Mouse (Mus musculus): ENCODE data around the gene Prpf40b.
A peak's percentile ranks its signal among the peaks of the same experiment; 100 is the strongest.

Gene Prpf40b

DNA sequence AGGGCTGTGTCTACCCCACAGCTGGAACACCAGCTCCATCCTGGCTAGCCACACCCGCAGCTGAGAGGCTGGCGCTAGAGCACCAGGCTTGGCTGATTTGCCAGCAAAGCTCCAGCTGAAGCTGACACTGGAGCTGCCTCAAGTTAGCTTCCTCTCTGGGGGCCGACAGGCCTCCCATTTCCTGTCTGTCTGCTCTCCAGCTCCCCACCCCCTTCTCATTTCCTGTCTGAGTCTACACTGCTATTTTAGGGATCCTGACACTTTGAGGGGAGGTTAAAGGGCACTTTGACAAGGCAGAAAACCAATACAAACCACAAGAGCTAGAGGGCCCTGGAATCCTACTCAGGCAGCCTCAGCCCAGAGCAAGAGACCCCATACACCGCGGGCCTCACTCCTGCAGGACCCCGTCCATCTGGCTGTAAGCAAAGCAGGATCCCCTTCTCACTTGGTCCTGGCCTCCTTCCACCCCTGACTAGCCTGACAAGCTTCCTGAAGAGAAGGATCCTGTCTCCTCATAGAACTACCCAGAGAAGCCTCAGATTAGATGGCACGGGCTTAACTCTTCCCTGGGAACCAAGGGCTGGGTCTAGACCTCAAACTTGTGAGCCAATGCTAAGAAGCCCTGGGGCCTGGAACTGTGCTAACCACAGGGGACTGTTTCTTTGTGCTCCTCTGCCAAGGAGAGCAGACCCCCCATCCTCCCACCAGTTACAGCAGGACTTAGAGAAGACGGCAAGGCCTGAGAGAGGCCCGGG, 38.2 kb downstream of the Prpf40b start:
- DNase-seq (ENCODE audit: low read depth, low spot score) = peak; percentile 92

DNA sequence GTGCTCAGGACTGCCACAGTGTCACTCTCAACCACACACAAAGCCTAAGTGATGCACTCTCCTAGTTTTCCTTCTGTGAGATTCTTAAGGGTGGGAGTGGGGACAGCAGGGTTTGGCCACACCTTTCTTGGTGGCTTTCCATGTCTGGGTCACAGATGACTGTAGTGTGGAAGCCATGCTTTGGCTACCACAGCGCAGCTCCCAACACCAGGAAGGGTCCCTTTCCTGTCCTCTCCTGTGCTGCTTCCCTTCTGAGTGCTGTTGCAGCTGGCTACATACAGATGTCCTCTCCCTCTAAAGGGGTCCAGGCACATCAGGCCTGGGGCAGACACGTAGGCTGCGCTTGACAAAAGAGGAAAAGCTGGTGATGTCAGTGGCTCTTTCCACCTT, 38.8 kb downstream of the Prpf40b start:
- no peak for DNase-seq (ENCODE audit: low read depth, low spot score)

- DNase-seq (ENCODE audit: low read depth, low spot score) = no peak
Observed at GRCm38 (mm10) chr15:99334500-99334899, 39.6 kb downstream of the Prpf40b start.

- DNase-seq (ENCODE audit: low read depth, low spot score) = no peak
Observed at GRCm38 (mm10) chr15:99335801-99336320, 41.0 kb downstream of the Prpf40b start.

DNA sequence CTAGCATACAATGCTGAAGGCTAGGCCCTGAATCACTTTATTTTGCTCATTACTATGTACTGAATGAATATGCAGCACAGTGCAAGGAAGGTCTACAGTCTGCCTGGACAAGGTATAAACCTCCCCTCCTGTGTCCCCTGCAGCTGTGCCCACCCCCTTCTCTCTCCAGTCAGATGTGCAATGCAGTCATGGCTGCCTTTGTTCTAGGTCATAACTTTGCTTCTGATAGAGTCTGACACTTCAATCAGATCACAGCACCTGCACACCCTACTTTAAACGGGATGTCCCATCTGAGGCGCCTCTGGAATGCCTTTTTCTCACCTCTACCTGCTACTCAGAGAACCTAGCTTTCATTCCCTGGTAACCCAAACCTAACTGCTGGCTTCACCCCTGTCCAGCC, 44.0 kb downstream of the Prpf40b start:
- no peak for DNase-seq (ENCODE audit: low read depth, low spot score)

- no peak for DNase-seq (ENCODE audit: low read depth, low spot score)
Observed at GRCm38 (mm10) chr15:99339669-99340068, 44.8 kb downstream of the Prpf40b start.

GRCm38 (mm10) chr15:99341102-99341501, 46.2 kb downstream of the Prpf40b start:
- no peak for DNase-seq (ENCODE audit: low read depth, low spot score)

DNA sequence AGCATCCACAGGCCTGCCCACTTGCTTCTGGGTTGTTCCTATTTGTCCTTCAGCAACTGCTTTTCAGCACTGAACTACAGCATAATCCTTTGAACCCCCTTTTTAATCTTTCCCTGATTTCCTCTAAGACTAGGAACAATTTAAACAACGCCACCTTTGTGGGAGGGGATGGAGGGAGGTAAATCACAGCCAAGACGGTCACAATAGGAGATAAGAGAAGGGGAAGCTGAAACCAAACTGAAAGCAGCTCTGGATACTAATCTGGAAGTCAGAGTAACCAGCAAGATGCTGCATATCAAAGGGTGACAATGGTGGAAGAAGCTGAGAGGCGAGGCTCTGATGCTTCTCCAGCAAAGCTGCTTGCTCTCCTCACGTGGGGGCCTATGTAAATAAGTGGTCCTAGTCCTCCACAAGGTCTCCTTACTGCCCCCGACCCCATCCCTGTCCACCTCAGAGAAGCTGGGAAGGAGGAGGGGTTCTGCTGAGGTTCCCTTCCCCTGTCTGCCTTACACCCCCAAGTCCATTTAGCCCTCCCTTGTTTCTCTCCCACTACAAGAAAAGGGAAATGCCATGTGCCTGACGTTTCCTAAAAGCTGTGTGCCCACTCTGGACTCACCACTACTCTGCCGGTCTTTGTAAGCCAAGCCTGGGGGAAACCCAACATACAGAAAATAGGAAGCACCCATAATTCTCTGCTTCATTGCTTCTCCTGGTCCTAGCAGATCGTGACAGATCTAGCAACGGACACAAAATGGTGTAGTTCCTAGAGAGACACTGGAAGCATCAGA, 47.5 kb downstream of the Prpf40b start:
- no peak for DNase-seq (ENCODE audit: low read depth, low spot score)

GRCm38 (mm10) chr15:99343414-99344147, 48.7 kb downstream of the Prpf40b start:
- DNase-seq (ENCODE audit: low read depth, low spot score) = peak; percentile 60

- DNase-seq (ENCODE audit: low read depth, low spot score) = peak; percentile 59
Observed at GRCm38 (mm10) chr15:99344148-99344870, 49.4 kb downstream of the Prpf40b start.

DNA sequence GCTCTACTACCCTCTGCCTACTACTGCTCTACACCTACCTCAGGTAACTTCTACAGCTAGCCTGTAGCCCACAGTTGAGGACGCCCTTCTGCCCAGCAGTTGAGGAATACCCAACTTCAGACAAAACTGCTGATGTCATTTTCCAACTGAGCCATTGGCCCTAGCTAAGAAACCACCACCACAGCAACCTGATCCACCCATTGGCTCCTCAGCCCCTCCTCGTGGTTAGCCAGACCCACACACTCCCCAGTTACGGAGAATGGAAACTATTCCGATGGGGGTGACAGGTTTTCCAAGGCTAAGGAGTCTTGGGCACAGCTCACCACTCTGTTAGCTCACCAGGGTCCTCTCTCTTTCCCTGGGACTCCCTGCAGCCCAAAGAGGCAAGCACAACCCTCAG, 50.1 kb downstream of the Prpf40b start:
- DNase-seq (ENCODE audit: low read depth, low spot score) = no peak

- DNase-seq (ENCODE audit: low read depth, low spot score) = no peak
Observed at GRCm38 (mm10) chr15:99351610-99352009, 56.7 kb downstream of the Prpf40b start.

- no peak for DNase-seq (ENCODE audit: low read depth, low spot score)
Observed at GRCm38 (mm10) chr15:99352306-99352705, 57.4 kb downstream of the Prpf40b start.

DNA sequence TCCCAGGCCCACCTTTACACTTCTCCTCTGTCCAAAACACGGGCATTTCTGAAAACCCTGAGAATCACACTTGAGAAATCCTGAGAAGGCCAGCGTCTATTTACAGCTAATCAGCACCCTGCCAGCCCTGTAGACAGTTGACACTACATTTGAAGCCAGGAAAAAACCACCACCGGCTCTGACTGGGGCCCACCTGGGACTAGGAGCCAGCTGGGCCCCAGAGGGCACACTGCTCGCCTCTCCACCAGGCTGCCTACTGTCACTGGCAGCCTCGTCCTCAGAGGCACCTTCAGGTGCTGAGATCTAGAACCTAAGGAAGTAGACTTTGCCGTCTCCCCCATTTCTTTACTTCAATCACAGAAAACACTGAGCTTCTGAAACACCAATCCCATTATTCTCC, 60.8 kb downstream of the Prpf40b start:
- DNase-seq (ENCODE audit: low read depth, low spot score) = no peak

- DNase-seq (ENCODE audit: low read depth, low spot score) = no peak
Observed at GRCm38 (mm10) chr15:99356462-99356861, 61.6 kb downstream of the Prpf40b start.

DNA sequence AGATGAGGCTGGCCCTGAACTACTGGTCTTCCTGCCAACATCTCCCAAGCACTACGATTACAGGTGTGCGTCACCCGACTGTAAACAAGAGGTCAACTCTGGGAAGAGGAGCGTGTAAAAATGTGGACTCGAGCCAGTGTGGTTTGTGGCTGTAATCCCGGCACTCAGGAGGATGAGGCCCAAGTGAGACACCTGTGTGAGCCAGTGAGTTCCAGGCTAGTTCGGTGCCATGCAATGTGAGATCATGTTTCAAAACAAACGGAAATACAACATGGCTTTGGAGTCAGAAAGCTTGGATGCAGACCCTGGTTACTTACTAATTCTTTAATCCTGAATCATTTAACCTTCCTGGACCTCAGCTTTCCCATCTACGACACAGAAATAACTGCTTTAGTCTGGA, 64.1 kb downstream of the Prpf40b start:
- no peak for DNase-seq (ENCODE audit: low read depth, low spot score)

- DNase-seq (ENCODE audit: low read depth, low spot score) = no peak
Observed at GRCm38 (mm10) chr15:99364022-99364530, 69.2 kb downstream of the Prpf40b start.

DNA sequence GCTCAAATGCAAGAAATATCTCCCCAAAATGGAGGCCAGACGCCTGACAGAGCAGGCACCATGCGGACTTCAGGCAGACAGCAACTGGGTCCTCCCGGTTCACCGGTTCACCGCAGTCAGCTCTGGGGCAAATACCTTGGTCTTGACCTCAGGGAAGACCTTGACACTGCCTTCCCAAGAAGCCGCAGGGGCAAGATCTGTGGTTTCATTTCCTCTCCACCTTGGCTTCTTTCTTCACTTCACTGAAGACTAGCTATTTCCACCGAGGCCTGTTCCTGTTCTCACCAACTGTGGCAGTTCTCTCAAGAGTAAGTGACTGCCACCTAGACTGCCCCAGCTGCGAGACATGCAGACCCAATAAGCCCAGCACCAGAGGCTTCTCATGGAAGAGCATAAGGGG, 70.0 kb downstream of the Prpf40b start:
- DNase-seq (ENCODE audit: low read depth, low spot score) = peak; percentile 20

Data from skeletal muscle tissue, adult 2 months (tissue).